Mouse (Mus musculus) ZHBTc4 (cell line): ENCODE measurements around the gene Babam2.

Source experiments
- DNase-seq: peaks from one replicate; pipeline ENCODE4 v3.0.0-alpha.2; 2011; ENCODE audit warnings: low read depth, low spot score

Gene Babam2

GRCm38 (mm10) chr5:31987541-31988307 is 290.2 kb downstream of the Babam2 start:
- DNase-seq: no peak

DNA sequence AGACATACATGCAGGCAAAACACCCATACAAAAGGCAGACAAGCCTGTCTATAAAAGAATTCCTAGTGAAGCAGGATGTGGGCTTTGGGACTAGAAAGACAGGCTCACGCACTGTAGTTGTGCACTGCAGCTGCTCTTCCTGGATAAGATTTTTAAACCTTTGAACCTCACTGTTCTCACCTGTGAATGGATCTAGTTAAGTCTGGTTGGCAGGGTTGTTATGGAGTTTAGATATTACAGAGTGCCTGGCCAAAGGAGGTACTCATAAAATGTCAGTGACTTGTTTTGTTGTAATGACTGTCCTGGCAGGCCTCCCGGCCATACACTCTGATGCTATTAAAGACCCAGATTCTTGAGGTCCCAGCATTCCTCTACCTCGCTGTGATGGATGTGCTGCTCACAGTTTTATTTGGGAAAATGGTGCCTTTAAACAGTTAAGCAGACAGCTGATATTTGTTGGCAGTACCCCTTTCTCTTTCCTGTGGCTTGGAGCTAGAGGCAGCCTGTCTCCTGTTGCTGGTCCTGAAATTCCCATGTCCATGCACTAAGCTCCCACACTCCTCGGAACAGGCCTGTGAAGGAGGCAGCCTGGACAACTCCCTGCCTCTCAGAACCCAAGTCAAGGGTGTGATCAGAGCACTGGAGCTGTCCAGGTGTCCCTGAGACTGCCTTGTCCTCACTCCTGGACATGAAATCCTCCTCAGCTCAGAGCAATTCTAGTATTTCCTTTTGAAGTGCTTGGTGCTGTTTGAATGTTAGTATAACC is 299.9 kb downstream of the Babam2 start:
- DNase-seq: peak; percentile 2

DNA sequence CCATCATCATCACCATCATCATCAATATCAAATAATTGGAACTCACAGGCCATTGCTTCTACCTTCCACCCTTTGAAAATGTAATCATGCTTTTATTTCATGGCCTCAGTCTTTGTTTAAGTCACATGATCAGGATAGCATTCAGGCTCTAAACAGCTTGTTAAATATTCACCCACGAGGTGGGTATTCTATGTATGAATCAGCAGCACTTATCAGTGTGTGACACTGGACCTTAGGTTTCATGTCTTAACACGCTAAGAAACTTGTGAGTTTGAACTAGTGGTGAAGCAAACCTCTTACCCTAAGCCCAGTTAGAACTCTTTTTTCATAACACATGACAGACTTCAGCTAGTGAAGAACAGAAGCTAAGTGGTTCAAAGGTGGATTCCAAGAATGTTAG is 301.3 kb downstream of the Babam2 start:
- DNase-seq: no peak

- no peak for DNase-seq
Measured at GRCm38 (mm10) chr5:32000076-32000475, 302.6 kb downstream of the Babam2 start.

DNA sequence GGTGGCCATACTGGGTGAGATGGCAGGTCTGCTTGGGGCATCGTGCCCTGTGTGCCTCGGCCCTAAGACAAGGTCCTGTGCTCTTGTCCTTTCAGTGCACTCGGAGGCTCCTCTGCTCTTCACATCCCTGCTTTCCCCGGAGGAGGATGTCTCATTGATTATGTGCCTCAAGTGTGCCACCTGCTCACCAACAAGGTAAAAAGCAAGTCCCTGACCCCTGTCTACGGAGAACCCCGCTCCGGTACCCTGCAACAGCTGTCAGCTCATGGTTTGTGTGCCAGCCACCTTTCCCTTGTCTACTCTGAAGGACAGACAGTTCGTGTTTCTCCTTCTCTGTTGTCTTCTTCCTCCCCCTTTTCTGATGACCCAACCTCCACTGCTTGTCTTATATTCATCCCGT is 303.8 kb downstream of the Babam2 start:
- no peak for DNase-seq

GRCm38 (mm10) chr5:32001771-32002170 is 304.3 kb downstream of the Babam2 start:
- no peak for DNase-seq

GRCm38 (mm10) chr5:32008401-32008800 is 310.9 kb downstream of the Babam2 start:
- no peak for DNase-seq

DNA sequence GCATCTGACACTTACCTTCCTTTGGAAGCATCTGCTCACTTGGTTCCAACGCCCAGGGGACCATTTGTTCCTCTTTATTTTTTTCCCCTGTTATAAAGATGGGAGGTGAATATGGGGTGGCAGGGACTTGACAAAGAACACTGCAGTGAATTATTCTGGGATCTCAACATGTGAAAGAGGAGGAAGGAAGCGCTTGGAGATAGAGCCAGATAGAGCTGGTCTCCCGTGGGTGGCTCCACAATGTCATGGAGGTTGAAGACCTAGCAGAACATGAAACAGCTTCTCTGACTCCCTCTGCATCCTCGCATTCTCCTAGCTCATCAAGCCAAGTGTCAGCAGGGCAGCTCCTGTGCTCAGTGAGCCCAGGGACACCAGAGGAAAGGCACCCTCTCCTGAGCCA is 312.6 kb downstream of the Babam2 start:
- DNase-seq: no peak

DNA sequence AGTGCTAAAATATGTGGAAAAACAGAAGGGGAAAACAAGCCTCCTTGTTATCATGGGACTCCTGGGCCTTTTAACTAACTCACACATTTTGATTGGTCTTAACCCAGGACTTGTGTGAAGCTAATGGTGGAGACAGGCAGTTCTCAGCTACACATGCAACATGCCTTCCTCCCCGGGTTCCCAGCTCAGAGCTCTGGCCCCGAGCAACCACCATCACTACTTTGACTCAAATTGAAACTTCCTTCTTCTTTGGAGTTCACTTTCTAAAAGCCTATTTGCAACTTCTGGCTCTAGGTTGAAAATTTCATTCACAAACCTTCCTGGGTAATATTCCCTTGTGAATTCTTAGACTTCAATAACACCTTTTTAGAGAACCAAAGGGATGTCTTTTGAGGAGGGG is 315.6 kb downstream of the Babam2 start:
- no peak for DNase-seq

GRCm38 (mm10) chr5:32014786-32015185 is 317.3 kb downstream of the Babam2 start:
- no peak for DNase-seq

DNA sequence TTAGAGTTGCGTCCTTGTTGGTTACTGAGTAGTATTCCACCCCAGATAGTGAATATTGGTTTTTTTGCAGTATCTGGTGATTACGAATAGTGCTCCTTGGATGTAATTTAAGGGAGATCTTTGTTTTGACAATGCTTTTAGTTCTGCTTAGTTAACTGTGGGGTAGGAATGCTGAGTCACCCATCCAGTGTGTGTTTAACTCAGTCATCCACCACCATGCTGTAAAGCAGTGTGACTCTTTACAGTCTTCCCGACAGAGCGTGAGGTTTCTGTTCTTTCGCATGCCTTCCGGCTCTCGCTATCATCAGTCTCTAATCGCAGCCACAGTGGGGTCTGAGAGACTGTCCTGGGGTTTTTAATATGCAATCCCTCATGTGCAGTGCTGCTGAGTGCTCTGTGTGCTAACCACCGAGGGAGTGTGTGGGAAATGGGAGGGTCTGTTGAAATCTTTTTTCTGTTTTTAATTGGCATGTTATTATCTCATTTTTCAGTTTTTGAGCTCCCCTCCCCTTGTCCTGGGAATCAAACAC is 318.5 kb downstream of the Babam2 start:
- DNase-seq: no peak

GRCm38 (mm10) chr5:32017686-32018085 is 320.2 kb downstream of the Babam2 start:
- DNase-seq: peak; percentile 76

DNA sequence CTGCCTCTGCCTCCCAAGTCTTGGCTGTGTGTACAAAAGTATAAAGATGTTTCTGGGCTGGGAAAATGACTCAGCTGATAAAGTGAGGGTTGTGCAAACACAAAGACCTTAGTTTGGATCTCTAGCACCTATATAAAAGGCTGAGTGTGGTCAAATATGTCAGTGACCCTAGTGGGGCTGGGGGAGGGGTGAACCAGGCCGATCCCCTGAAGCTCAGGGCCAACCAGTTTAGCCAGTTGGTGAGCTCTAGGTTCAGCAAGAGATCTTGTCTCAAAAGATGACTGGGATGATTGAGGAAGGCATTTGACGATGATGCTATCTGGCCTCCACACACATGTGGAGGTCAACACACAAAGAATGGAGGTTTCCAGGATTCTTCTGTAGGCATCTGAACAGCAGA is 320.8 kb downstream of the Babam2 start:
- no peak for DNase-seq

DNA sequence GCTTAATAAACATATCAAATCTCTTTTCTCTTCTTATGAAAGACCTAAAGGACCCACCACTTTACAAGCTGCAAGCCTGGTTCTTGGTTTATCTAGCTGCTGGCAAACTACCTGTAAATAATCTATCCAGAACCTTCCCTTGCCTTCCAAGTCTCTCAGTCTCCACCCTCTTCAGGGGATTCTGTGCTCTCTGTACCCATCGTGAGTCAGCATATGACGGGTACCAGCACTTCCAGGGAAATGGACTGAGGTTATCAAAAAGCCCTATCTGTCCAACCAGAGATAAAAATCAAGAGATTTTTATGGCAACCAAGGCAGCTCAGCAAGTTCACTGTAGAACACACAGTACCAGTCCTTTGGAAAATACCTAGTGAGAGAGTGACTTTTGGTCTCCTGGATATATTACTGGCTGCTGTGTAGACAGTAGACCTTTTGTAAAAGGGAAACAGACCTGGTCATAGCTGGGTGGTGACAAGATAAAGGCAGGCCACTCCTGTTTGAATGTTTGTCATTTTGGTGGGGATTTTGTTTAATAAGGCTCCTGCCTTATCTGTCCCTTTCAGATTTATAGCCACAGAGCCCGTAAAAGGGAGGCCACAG is 332.4 kb downstream of the Babam2 start:
- DNase-seq: no peak

DNA sequence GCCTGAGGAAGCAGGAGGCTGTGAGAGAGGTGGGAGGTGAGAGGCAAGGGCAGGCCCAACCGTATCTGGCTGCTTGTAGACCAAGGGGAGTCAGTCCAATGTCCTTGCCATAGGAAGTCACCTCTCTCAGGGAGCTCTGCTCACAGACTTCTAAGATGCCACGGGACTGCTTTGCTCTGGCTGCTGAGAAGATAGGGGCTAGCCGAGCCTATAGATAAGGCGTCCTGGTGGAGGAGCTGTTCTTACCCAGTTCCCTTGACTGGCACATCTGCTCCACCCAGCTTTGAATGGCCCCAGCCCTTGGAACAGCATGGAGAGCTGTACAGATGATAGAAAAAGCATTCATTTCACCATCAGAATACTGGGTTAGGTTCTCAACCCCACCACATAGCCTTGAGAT is 335.7 kb downstream of the Babam2 start:
- no peak for DNase-seq

GRCm38 (mm10) chr5:32033621-32034020 is 336.1 kb downstream of the Babam2 start:
- DNase-seq: no peak

- DNase-seq: no peak
Measured at GRCm38 (mm10) chr5:32034475-32035054, 337.1 kb downstream of the Babam2 start.

DNA sequence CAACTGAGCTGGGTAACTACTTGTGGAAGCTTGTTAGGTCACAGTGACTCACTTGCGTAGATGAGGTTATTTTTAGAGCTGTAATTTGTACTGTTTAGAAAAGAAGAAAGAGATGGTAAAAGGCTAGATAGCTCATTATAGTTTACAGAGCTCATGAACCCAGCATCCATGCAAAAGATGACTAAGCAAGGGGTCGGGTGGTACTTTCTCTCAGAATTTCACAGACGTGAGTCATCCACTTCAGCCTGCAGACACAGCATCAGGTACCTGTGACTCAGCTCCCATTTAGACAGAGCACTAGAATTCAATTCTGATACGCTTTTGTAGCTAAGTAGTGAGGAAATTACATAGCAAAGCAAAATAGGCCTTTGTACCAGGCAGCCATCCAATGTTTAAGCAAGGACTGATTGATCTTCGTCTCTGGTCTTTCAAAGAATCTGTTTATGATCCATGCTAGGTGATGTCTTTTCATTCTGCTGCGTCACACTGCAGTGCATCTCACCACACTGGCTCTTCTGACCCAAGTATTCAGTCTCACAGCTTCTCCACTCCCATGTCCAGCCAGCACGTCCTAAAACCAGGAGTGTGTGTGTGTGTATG is 338.3 kb downstream of the Babam2 start:
- DNase-seq: no peak

GRCm38 (mm10) chr5:32036896-32037295 is 339.4 kb downstream of the Babam2 start:
- DNase-seq: no peak

DNA sequence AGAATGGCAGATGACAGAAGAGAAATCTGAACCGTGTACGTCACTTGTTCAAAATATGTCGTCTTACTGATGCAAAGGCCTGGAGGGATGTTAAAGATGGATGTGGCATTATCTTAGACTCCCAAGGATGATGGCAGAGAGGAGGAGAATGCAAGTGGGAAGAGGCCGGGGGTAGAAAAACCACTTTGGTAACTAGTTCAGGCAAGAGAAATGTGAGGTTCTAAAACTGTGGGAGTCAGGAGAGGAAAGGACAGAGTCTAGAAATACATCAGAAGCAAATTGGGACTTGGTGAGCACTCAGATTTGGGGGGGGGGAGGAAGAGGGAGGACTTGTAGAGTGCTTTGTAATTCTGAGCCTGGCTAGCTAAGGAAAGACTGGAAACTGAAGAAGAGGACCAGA is 340.1 kb downstream of the Babam2 start:
- no peak for DNase-seq

DNA sequence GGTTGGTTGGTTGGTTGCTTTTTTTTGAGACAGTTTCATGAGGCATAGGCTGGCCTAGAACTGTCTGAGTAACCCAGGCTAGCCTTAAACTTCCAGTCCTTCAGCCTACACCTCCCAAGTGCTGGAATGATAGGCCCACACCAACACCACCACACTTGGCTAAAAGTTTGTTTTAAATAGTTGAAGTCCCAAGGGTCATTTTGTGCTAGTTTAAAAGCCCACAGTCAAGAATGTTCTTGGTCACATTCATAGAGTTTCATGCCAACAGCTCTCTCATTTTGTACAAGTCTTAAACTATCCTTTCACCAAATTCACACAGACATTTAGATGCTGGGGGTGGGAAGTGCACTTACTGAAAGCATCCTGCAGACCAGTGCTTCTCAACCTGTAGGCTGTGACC is 341.5 kb downstream of the Babam2 start:
- no peak for DNase-seq

DNA sequence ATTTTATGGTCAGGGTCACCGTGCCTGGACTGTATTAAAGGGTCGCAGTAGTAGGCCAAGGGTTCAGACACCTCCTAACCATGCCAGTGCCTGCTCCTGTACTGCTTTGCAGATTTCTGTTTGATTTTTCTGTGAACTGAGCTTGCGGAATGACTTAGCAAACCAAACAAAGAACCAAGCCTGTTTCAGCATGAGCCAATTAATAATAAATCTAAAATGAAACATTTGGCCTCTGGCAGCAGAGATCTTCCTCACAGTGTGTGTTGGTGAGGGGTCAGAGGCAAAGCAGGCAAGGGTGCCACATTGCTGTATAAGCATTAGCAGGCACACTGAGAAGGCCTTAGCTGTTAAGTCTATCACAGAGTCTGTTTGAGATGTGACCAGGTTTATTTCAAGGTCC is 342.0 kb downstream of the Babam2 start:
- DNase-seq: no peak
